Mouse (Mus musculus): Measurements from ENCODE around the gene Gnb1l.

GRCm38 (mm10) chr16:18539281-18539680, 40.8 kb downstream of the Gnb1l start:
- no peak for TF ChIP-seq E2F4 (IDR thresholded peaks at IDR 0.05; ENCODE audit: insufficient read depth)
- TF ChIP-seq POLR2A (IDR thresholded peaks at IDR 0.05; ENCODE audit: insufficient read length, low read depth), result no peak
- TF ChIP-seq SRF (IDR thresholded peaks at IDR 0.05; ENCODE audit: control insufficient read depth, insufficient read length, low read depth), result no peak
- TF ChIP-seq USF1 (IDR thresholded peaks at IDR 0.05; ENCODE audit: low read depth), result no peak
- TF ChIP-seq TCF3 (IDR thresholded peaks at IDR 0.05; ENCODE audit: insufficient read length, low read depth), result no peak
- no peak for TF ChIP-seq POLR2AphosphoS2 (IDR thresholded peaks at IDR 0.05; ENCODE audit: insufficient read length, low read depth)
- TF ChIP-seq TCF12 (IDR thresholded peaks at IDR 0.05; ENCODE audit: insufficient read depth, poor library complexity, severe bottlenecking), result no peak
- no peak for TF ChIP-seq MYOG (IDR thresholded peaks at IDR 0.05; ENCODE audit: control insufficient read depth in 1 of 3, insufficient read depth in 1 of 3, insufficient read length in 2 of 3, low read depth in 2 of 3)
